Comparison of ENCODE assay signal across 10 mouse cellular contexts in the genomic region with DNA sequence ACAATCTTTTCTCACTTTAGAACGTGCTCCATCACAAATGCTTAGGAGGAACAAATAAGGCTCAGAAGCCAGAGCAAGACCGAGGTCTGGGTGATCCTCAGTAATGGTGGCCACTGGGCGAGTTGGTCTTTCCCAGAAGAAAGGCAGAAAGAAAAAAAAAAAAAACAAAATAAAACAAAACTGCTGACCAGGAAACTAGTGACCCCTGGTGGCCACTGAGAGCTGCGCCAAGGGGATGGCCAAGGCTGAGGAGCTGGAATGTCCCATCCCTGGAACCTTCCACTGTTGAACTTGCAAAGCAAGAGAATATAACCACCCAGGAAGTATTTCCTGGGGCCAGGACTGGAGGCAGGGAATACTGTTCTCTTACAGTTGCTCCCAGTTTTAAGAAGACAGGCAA. TPM values are rescaled to one million over a fixed set of nuclear protein-coding genes. Genes with fewer than 3 reads are reported as not detected.
DNase-seq lines count a peak whose midpoint lies in the region; ATAC-seq and TF ChIP-seq lines count a peak whose summit lies in the region.
"Had no signal": no experiment of that assay in that cellular context is flagged by ENCODE, and none has a peak within 500 bp of the region (broad histone marks: within the 10 kb centered on the region; RNA-seq: fewer than 3 reads in every experiment).

No protein-coding gene starts in this region.

- no peak overlapping the region for H3K27ac ChIP-seq in ES-Bruce4 (ENCODE audit: insufficient read depth, low read length)
- H3K27ac ChIP-seq: embryonic facial prominence, embryonic 15.5 days had no signal

- TF ChIP-seq EP300 in ES-Bruce4 (IDR thresholded peaks at IDR 0.05; ENCODE audit: insufficient read depth, low read depth, low read length): no peak

- H3K36me3 ChIP-seq in ES-Bruce4 (ENCODE audit: control insufficient read depth, insufficient read depth, low read length, poor library complexity, severe bottlenecking): peaks cover 2% of the 10 kb centered on the region

- no peak overlapping the region for H3K4me3 ChIP-seq in ES-Bruce4 (ENCODE audit: low read depth, low read length)
- H3K4me3 ChIP-seq: embryonic facial prominence, embryonic 15.5 days; limb, embryonic 13.5 days had no signal

- no peak overlapping the region for H3K9ac ChIP-seq in ES-Bruce4 (ENCODE audit: low read depth, poor library complexity, severe bottlenecking)
- H3K9ac ChIP-seq: embryonic facial prominence, embryonic 15.5 days; limb, embryonic 13.5 days had no signal

- DNase-seq in kidney, adult 18-20 months: peak; percentile 62
- DNase-seq in kidney, adult 11 months: no peak
- DNase-seq in 416B (ENCODE audit: low read depth): peak; percentile 65
- DNase-seq in cerebellum, postnatal 36 days: peak; percentile 56 to 58
- no peak for DNase-seq in spleen, postnatal 36 days (ENCODE audit: low spot score in 2 of 2)

- H3K9me3 ChIP-seq in ES-Bruce4 (replicated peaks; ENCODE audit: control insufficient read depth, insufficient read depth, low read length, poor library complexity, severe bottlenecking): no peaks in the 10 kb centered on the region
- H3K9me3 ChIP-seq: embryonic facial prominence, embryonic 15.5 days; limb, embryonic 13.5 days had no signal

- no peaks in the 10 kb centered on the region for H3K4me1 ChIP-seq in ES-Bruce4 (ENCODE audit: control insufficient read depth, insufficient read depth, low read length)
- H3K4me1 ChIP-seq: embryonic facial prominence, embryonic 15.5 days; limb, embryonic 13.5 days had no signal

- peak; percentile 67 for TF ChIP-seq CTCF in ES-Bruce4 (IDR thresholded peaks at IDR 0.05; ENCODE audit: low read depth, low read length)

- TF ChIP-seq POLR2A in ES-Bruce4 (IDR thresholded peaks at IDR 0.05; ENCODE audit: insufficient read depth, low read length): no peak

- H3K27me3 ChIP-seq in ES-Bruce4 (ENCODE audit: control insufficient read depth, insufficient read depth, low read length, poor library complexity, severe bottlenecking): no peaks in the 10 kb centered on the region
- H3K27me3 ChIP-seq: embryonic facial prominence, embryonic 15.5 days; limb, embryonic 13.5 days had no signal

- peak; percentile 18 to 53; a peak in 2 of 4 replicates for ATAC-seq in hematopoietic stem cell, adult 5-6 weeks (replicated peaks in 1 of 2; ENCODE audit: insufficient read depth in 1 of 2, low FRiP score in 2 of 2, low TSS enrichment in 1 of 2, low read depth in 1 of 2, poor library complexity in 2 of 2, severe bottlenecking in 2 of 2)
- 0 out of 2 replicates have a peak, but pooled peaks have one; percentile 62 for ATAC-seq in megakaryocyte-erythroid progenitor cell, adult 5-6 weeks (replicated peaks; ENCODE audit: low FRiP score, low TSS enrichment, poor library complexity, severe bottlenecking)

RNA-seq across cellular contexts. Expression of a gene that starts 13.6 kb away (rescaled TPM):
- 23.4 and 25.8 TPM in 2 replicates for polyA plus RNA-seq in ES-Bruce4 (2011; ENCODE audit: insufficient read depth, insufficient read length, low read depth, missing spikeins)
- total RNA-seq in hematopoietic stem cell, adult 5-6 weeks (2017): 7.0 and 14.2 TPM in 2 replicates
- 6.1 and 15.3 TPM in 2 replicates for total RNA-seq in megakaryocyte-erythroid progenitor cell, adult 5-6 weeks (2014; fragmentation: Nextera tagmentation)
- total RNA-seq in megakaryocyte-erythroid progenitor cell, adult 5-6 weeks (2017): 0.70 and 1.6 TPM in 2 replicates

RNA-seq across cellular contexts. Expression of a gene that starts 28.4 kb away (rescaled TPM):
- 54.3 and 58.2 TPM in 2 replicates for polyA plus RNA-seq in ES-Bruce4 (2011; ENCODE audit: insufficient read depth, insufficient read length, low read depth, missing spikeins)
- total RNA-seq in hematopoietic stem cell, adult 5-6 weeks (2017): 55.8 and 58.5 TPM in 2 replicates
- total RNA-seq in megakaryocyte-erythroid progenitor cell, adult 5-6 weeks (2014; fragmentation: Nextera tagmentation): 257 and 310 TPM in 2 replicates
- 103 and 198 TPM in 2 replicates for total RNA-seq in megakaryocyte-erythroid progenitor cell, adult 5-6 weeks (2017)

RNA-seq across cellular contexts. Expression of a gene that starts 59.4 kb away (rescaled TPM):
- polyA plus RNA-seq in ES-Bruce4 (2011; ENCODE audit: insufficient read depth, insufficient read length, low read depth, missing spikeins): 28.2 and 31.5 TPM in 2 replicates
- total RNA-seq in hematopoietic stem cell, adult 5-6 weeks (2017): 117 and 135 TPM in 2 replicates
- 68.9 and 88.4 TPM in 2 replicates for total RNA-seq in megakaryocyte-erythroid progenitor cell, adult 5-6 weeks (2014; fragmentation: Nextera tagmentation)
- total RNA-seq in megakaryocyte-erythroid progenitor cell, adult 5-6 weeks (2017): 20.1 and 31.0 TPM in 2 replicates

Comparison
In these comparisons a context has a peak if more than half of its experiments do, and no peak if none do; other contexts are left out.
1. DNase-seq: peak in kidney, adult 18-20 months (single experiment), 416B (single experiment) and cerebellum, postnatal 36 days (2 of 2); none in kidney, adult 11 months (single experiment) and spleen, postnatal 36 days (0 of 2).